Mouse (Mus musculus) neural tube, embryonic 10.5 days (tissue): ENCODE measurements around the gene Oxtr.
A peak's percentile ranks its signal among the peaks of the same experiment; 100 is the strongest.

Experiments used
- DNase-seq: peaks from one replicate; pipeline ENCODE4 v3.0.0-alpha.2; 2017; ENCODE audit warnings: low spot score; ENCODE audit errors: extremely low spot score

Gene Oxtr

GRCm38 (mm10) chr6:112489910-112490559 lies at the start of gene Oxtr:
Gene Oxtr, minus strand, starts transcription at chr6:112489943.
- DNase-seq, result peak; percentile 24

DNA sequence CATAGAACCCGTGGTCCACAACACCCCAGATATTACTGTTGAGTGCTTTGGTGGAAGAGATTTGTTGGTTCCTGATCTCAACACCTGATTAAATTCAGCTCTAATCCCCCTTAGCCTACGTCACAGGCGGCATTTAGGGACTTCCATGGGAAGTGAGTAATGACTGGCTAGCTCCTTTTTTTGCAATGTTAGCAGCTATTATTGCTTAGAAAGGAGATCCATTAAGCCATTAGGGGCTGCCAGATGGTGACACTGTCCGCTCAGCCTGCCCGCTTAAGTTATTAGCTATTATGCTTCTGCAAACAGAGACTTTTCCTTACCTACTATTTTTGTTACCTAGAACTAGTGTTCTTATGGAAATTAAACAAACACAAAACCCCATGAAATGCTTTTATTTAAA lies 35.7 kb upstream of the Oxtr start:
- no peak for DNase-seq

DNA sequence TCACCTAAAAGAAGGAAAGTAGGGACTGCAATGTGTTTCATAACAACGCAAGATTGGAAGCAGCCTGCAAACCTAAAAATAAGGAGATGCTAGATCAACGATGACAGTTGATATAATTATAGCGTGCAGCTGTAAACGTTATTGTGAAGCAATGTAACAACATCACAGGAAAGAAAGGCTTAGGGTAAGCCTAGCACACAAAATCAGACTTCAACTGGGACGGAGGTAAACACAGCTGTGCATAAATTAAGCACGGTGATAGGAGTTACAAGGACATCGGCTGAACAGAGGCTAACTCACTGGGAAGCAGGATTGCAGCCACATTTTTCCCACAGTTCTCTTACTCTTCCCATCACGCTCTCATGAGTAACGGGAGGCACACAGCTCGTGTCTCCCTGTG lies 34.7 kb upstream of the Oxtr start:
- no peak for DNase-seq

DNA sequence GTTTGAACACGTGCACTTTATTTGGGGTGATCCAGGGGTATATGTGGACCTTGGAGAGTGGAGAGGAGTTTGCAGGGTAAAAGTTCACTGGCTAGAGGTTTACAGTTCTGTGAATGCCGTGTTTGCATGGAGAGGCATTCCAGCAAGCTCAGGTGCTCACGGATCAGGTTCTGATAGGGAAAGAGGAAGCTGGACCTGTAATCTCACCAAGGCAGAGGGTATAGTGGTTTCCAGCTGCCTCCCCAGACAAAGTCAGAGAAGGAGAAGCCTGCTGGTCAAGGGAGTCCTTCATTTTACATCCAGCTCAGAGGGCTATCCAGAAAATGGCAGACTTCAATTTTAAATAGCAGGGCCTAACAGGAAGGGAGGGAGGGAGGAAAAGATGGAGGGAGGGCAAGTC lies 28.2 kb upstream of the Oxtr start:
- no peak for DNase-seq

DNA sequence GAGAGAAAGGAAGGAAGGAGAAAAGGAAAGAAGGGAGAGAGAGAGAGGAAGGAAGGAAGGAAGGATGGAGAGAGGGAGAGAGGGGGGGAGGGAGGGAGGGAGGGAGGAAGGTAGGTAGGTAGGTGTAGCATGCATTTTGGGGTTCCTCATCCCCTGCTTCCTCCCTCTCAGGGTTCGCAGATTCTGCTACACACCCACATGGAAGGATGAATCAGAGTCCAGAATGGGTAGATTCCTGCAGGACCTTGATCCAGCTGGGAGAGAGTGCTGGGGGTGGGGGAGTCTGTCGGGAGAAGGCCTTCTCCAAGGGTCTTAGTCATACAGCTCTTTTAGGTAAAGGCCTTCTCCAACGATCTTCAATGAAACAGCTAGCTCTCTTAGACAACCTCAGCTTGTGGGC lies 27.8 kb upstream of the Oxtr start:
- DNase-seq, result no peak

DNA sequence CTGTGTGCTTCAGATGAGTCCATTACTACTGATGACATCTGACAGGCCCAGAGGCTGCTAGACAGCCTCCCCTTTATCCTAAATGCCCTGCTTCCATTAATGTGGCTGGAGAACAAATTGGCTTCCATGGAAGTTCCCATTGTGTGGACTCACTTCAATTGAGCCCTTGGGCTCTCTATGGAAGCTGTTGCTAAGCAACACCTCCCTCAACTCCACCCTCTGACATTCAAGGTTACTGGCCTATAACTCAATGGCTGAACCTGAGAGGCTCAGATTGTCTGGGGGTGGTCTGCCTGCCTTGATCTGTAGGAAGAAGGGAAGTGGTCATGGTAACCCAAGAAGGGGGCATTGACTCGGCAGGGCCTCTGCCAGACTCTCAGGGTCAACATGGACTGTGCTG lies 26.8 kb upstream of the Oxtr start:
- peak; percentile 39 for DNase-seq

DNA sequence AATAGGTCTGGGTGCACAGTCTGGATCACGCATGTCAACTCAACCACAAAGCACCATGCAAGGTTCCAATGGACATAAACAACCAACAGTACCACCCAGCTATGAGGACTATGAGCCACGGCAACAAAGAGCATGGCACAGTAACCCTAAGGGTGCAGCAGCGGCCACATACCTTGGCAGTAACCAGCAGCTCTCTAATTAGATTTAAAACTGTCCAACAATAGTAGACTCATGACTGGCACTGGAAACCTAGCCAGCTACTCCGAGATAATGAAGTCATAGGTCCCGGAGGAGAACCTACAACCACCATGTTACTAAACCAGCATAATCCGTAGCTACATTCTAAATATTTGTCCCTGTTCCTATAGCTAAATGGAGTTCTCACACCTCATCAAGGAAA lies 24.8 kb upstream of the Oxtr start:
- no peak for DNase-seq

DNA sequence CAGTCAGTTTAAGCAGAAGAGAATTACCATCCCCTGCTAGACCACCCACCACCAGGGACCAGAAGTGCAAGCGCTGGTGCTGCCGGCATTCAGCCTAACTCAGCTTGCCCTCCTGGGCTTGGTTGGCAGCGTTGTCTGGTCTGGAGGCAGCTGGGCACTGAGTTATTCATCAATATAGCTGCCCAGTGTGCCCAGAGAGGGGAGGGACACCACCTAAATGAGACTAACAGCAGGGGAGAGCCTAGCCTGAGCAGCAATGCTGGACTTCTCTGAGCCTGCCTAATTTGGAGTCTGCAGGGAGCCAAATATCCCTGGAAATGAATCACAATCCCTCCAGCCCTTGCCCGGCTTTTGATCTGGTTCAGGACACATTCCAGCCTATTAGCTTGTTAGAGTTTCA lies 20.6 kb upstream of the Oxtr start:
- DNase-seq, result no peak

GRCm38 (mm10) chr6:112509590-112510131 lies 19.9 kb upstream of the Oxtr start:
- DNase-seq, result no peak

- DNase-seq, result no peak
Measured at GRCm38 (mm10) chr6:112507617-112508016, 17.9 kb upstream of the Oxtr start.

GRCm38 (mm10) chr6:112501156-112501555 lies 11.4 kb upstream of the Oxtr start:
- no peak for DNase-seq

DNA sequence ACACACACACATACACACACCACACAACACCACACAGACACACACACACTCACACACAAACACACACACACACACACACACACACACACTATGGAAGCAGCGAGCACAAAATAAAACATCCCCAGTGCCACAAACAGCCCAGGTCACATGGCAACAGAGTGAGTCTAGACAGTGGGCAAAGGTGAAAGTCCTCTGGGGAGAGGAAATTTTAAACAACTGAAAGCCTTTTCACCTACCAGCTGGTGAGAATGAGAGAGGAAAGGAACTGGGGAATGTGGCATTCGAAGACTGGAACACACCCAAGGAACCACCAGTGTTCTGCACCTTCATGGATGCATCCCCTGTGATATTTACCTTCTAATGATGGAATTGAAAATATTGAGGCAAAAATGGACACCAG lies 9.7 kb upstream of the Oxtr start:
- no peak for DNase-seq

GRCm38 (mm10) chr6:112498716-112499115 lies 9.0 kb upstream of the Oxtr start:
- DNase-seq, result no peak

DNA sequence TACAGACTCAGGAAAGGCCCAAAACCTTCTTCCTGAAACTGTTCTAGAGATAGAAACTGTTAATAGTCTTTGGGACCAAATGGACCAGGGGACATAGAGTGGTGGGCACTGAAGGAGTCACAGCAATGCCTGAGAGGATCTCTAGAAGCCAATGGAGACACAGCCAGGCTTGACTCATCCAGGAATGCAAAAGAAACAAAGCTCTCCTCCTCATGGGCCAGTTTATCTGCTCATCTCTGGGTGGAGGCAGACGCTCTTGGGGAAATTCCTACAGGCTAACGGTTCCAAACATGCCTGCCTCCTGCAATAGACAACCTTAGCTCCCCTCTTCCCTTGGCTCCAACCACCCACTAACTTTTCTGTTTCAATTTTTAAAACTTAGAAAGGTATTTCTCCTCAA lies 7.7 kb upstream of the Oxtr start:
- no peak for DNase-seq

DNA sequence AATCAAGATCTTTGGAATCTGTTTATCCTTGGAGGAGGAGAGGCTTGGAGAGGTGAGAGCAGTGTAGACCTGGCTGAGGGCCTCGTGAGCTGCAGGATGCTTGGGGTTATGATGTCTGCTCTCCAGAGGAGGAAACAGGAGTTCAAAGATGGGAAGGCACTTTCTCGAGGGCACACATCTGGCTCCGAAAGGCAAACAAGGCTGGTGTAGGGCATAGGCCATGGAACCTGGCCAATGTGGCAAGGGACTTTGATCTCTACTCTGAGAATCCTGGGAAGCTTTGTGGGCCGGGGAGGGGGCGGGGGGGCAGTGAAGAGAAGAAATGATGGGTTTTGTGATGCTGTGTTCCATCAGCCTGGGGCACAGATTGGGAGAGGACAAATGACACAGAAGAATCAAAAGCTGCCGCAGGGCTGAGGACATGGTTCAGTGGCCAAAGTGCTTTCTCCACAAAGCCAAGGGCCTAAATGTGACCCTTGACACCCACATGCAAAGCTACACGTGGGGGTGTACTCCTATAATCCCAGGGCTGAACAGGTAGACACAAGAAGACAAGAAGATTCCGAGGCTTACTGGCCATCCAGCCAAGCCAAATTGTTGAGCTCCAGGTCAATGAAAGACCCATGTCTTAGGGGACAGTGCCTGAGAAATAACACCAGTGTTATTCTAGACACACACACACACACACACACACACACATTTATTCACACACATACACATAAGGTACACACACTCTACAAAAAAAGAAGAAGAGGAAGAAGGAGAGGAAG lies 6.7 kb upstream of the Oxtr start:
- DNase-seq, result no peak

GRCm38 (mm10) chr6:112495219-112495618 lies 5.5 kb upstream of the Oxtr start:
- DNase-seq, result peak; percentile 30

GRCm38 (mm10) chr6:112494620-112495081 lies 4.9 kb upstream of the Oxtr start:
- peak; percentile 27 for DNase-seq

DNA sequence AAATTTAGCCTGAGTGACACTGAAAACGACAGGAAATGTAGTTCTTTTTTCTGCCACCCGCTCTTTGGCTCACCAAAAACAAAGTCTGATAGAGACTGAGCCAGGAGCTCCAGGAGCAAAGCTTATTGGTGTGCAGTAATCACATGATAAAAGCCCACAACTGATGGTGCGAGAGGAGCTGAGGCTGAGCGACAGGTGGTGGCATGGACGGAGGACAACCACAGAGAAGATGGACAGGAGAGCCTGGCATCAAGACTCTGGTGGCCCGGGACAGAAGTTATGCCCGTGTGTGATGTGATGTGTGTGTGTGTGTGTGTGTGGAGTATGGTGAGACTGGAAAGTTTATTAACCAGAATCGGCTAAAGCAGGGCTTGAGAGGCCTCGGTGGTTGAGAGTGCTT lies 3.6 kb upstream of the Oxtr start:
- DNase-seq, result no peak

- DNase-seq, result no peak
Measured at GRCm38 (mm10) chr6:112492656-112493055, 2.9 kb upstream of the Oxtr start.

DNA sequence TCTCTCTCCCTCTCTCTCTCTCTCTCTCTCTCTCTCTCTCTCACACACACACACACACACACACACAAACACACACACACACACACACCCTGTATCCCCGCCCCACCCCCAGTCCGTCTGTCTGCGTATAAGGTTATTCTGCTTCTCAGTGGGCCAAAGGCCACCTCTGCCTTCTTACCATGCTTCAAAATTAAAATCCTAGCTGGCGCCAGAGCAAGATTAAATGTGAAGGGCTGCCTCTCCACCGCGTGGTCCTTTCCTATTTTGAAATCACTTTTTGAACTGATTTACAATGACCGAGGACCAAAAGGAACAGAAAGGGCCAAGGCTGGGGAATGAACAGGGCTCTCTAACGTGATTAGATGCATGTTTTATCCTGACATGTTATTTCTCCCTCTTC lies 1.8 kb upstream of the Oxtr start:
- DNase-seq, result no peak

DNA sequence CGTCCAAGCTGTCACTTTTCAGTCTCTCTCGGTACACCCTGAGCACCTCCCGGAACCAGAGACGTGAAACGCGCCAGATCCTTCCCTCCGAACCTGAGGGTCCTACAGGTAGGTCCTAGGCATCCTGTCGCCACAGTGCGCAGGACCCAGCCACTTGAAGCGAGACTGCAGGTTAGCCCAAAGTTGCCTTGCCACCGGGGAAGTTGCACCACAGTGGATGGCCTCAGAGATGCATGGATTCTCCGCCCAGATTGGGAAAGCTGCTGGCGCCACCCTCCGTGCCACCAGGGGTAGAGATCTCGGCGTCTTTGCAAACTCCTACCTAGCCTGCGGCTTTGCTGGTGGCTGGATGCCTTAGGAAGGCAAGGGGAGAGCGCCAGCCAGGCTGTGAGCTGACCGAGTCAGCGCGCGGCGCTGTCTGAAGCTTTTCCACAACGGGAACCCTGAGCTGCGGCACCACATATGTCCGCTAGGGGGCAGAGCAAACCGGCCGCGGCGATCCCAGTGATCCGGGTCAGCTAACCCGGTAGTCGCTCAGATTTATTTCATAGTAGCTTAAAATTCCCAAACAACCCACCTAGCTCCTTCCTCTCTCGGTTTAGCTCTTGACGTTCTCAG lies 991 bp upstream of the Oxtr start:
- peak; percentile 90 for DNase-seq

DNA sequence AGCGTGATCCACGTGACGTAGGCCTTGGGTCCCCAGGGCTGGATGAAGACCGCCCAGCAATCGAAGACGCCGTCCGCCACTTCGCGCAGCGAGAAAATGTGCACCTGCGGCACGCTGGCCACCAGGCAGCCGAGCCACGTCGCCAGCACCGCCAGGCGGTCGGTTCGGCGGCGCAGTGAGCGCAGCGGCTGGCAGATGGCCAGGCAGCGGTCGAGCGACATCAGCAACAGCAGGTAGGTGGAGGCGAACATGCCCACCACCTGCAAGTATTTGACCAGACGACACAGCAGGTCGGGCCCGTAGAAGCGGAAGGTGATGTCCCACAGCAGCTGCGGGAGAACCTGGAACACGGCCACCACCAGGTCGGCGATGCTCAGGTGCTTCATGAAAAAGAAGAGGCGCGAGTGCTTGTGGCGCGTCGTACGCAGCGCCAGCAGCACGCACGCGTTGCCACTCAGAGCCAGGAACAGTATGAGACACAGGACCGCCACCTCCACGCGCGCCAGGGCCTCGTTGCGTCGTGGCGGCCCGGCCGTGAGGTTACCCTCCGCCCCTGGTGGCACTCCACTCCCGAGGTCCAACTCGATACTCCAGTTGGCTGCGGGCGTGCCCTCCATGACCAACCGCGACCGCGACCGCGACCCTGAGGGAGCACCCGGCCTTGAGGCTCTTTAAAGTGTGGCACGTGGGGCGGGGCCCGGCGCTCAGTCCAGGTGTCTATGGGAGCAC lies 398 bp downstream of the Oxtr start:
- DNase-seq, result peak; percentile 44
